Mouse (Mus musculus) neural tube, embryonic 11.5 days (tissue): Measurements from ENCODE around the gene Clpb. TPM values are rescaled to one million over a fixed set of nuclear protein-coding genes. Genes with fewer than 3 reads are reported as not detected.

Source experiments
- ATAC-seq: fragments of 200-750 bp; cut with Nextera tagmentation; 2 replicates; pipeline ENCODE4 v1.8.0; 2017; ENCODE audit warnings: moderate number of reproducible peaks, mild to moderate bottlenecking, moderate TSS enrichment, moderate library complexity; ENCODE audit not compliant: insufficient read depth, low FRiP score, low TSS enrichment
- DNase-seq: peaks from one replicate; pipeline ENCODE4 v3.0.0-alpha.2; 2015; ENCODE audit warnings: low spot score
- H3K27ac ChIP-seq: fragments of 300-500 bp; sonication (generic); 2 replicates; pipeline ENCODE4 v1.5.1; 2014; ENCODE audit warnings: low read depth, mild to moderate bottlenecking, low read length
- H3K27me3 ChIP-seq: fragments of 300-500 bp; sonication (generic); 2 replicates; pipeline ENCODE4 v1.6.1; 2014; ENCODE audit warnings: mild to moderate bottlenecking, low read length, mixed read lengths; ENCODE audit not compliant: control insufficient read depth, insufficient read depth
- H3K36me3 ChIP-seq: fragments of 300-500 bp; sonication (generic); 2 replicates; pipeline ENCODE4 v1.6.1; 2014; ENCODE audit warnings: mild to moderate bottlenecking, low read length, moderate library complexity, mixed read lengths; ENCODE audit not compliant: control insufficient read depth, insufficient read depth
- H3K4me1 ChIP-seq: fragments of 300-500 bp; sonication (generic); 2 replicates; pipeline ENCODE4 v1.6.1; 2014; ENCODE audit warnings: low read length, mixed read lengths; ENCODE audit not compliant: control insufficient read depth, insufficient read depth
- H3K4me2 ChIP-seq: fragments of 300-500 bp; sonication (generic); 2 replicates; pipeline ENCODE4 v1.6.1; 2014; ENCODE audit warnings: low read depth, mild to moderate bottlenecking, moderate library complexity
- H3K4me3 ChIP-seq: fragments of 300-500 bp; sonication (generic); 2 replicates; pipeline ENCODE4 v1.5.1; 2014; ENCODE audit warnings: low read depth, low read length
- H3K9ac ChIP-seq: fragments of 300-500 bp; sonication (generic); 2 replicates; pipeline ENCODE4 v1.6.1; 2014; ENCODE audit warnings: mild to moderate bottlenecking, low read length
- H3K9me3 ChIP-seq: fragments of 300-500 bp; sonication (generic); 2 replicates; pipeline ENCODE4 v1.6.1; 2016; ENCODE audit warnings: low read length; ENCODE audit not compliant: control insufficient read depth
- WGBS: fragments of 180-500 bp; shearing (Covaris S2); extraction: QIAGEN DNeasy Blood & Tissue Kit; methylation state at CpG from one replicate; pipeline ENCODE4 v1.1.7; 2014; 5-methylcytosine and 5-hydroxymethylcytosine counted together
- polyA plus RNA-seq: library from polyadenylated mRNA; unstranded; fragments of >200 nt; fragmentation: Nextera tagmentation; extraction: Ambion mirVana; gene quantifications from 2 replicates; pipeline ENCODE4 v1.2.1, GENCODE M21; 2014

Clpb gene
- polyA plus RNA-seq, 1 experiment from 2014 or later: 41.4 TPM

GRCm38 (mm10) chr7:101750268-101750667 lies 86.8 kb downstream of the Clpb start:
- DNase-seq: no peak

GRCm38 (mm10) chr7:101752346-101752745 lies 88.9 kb downstream of the Clpb start:
- 89% methylated on average over 3 of the region's 3 CpGs for WGBS

More at GRCm38 (mm10) chr7:101750268-101750667, 86.8 kb downstream of the Clpb start:
- 94% methylated on average over 2 of the region's 2 CpGs for WGBS
- H3K36me3 ChIP-seq: no peaks in the 10 kb centered on the region
- no peak overlapping the region for H3K4me3 ChIP-seq
- H3K4me1 ChIP-seq: peaks cover 6% of the 10 kb centered on the region
- ATAC-seq: no peak
- no peak overlapping the region for H3K27ac ChIP-seq
- no peaks in the 10 kb centered on the region for H3K9me3 ChIP-seq
- no peak overlapping the region for H3K4me2 ChIP-seq
- H3K9ac ChIP-seq: no peak overlapping the region
- H3K27me3 ChIP-seq: no peaks in the 10 kb centered on the region

GRCm38 (mm10) chr7:101753492-101753891 lies 90.1 kb downstream of the Clpb start:
- no peaks in the 10 kb centered on the region for H3K9me3 ChIP-seq
- H3K36me3 ChIP-seq: no peaks in the 10 kb centered on the region
- no peak overlapping the region for H3K4me3 ChIP-seq
- no peaks in the 10 kb centered on the region for H3K4me1 ChIP-seq
- WGBS: 95% methylated on average over 5 of the region's 5 CpGs
- no peak for DNase-seq
- no peak for ATAC-seq
- H3K9ac ChIP-seq: no peak overlapping the region
- H3K27ac ChIP-seq: no peak overlapping the region
- H3K4me2 ChIP-seq: no peak overlapping the region
- no peaks in the 10 kb centered on the region for H3K27me3 ChIP-seq

More at GRCm38 (mm10) chr7:101752346-101752745, 88.9 kb downstream of the Clpb start:
- H3K36me3 ChIP-seq: no peaks in the 10 kb centered on the region
- H3K4me2 ChIP-seq: no peak overlapping the region
- no peak overlapping the region for H3K27ac ChIP-seq
- H3K27me3 ChIP-seq: no peaks in the 10 kb centered on the region
- no peaks in the 10 kb centered on the region for H3K4me1 ChIP-seq
- DNase-seq (no peak), ATAC-seq (no peak)
- no peak overlapping the region for H3K4me3 ChIP-seq
- H3K9me3 ChIP-seq: no peaks in the 10 kb centered on the region
- H3K9ac ChIP-seq: no peak overlapping the region

- Histone ChIP-seq H3K9me3 (no peaks in the 10 kb centered on the region), H3K36me3 (no peaks in the 10 kb centered on the region), H3K4me1 (no peaks in the 10 kb centered on the region), H3K27me3 (no peaks in the 10 kb centered on the region), H3K4me2 (no peak overlapping the region), H3K9ac (no peak overlapping the region), H3K4me3 (no peak overlapping the region), H3K27ac (no peak overlapping the region)
- ATAC-seq (no peak), DNase-seq (no peak)
- WGBS: 83% methylated on average over 2 of the region's 2 CpGs
These were observed 91.0 kb downstream of the Clpb start for GRCm38 (mm10) chr7:101754416-101754815.

GRCm38 (mm10) chr7:101755301-101755700 lies 91.9 kb downstream of the Clpb start:
- Histone ChIP-seq H3K4me1 (no peaks in the 10 kb centered on the region), H3K36me3 (no peaks in the 10 kb centered on the region), H3K27ac (no peak overlapping the region), H3K9ac (no peak overlapping the region), H3K9me3 (no peaks in the 10 kb centered on the region), H3K27me3 (no peaks in the 10 kb centered on the region), H3K4me2 (no peak overlapping the region), H3K4me3 (no peak overlapping the region)
- no peak for DNase-seq
- no peak for ATAC-seq
- WGBS: 97% methylated on average over 6 of the region's 6 CpGs

GRCm38 (mm10) chr7:101761899-101762780 lies 98.7 kb downstream of the Clpb start:
- Histone ChIP-seq H3K4me3 (no peak overlapping the region), H3K36me3 (no peaks in the 10 kb centered on the region), H3K27me3 (no peaks in the 10 kb centered on the region), H3K4me1 (no peaks in the 10 kb centered on the region), H3K4me2 (no peak overlapping the region), H3K27ac (no peak overlapping the region), H3K9ac (no peak overlapping the region), H3K9me3 (no peaks in the 10 kb centered on the region)
- 92% methylated on average over 11 of the region's 11 CpGs for WGBS
- no peak for ATAC-seq
- DNase-seq: no peak

- no peak for ATAC-seq
These were observed 104.0 kb downstream of the Clpb start for GRCm38 (mm10) chr7:101767335-101767907.

GRCm38 (mm10) chr7:101770051-101770450 lies 106.6 kb downstream of the Clpb start:
- Histone ChIP-seq H3K27ac (no peak overlapping the region), H3K4me1 (no peaks in the 10 kb centered on the region), H3K9me3 (no peaks in the 10 kb centered on the region), H3K4me3 (no peak overlapping the region), H3K4me2 (no peak overlapping the region), H3K9ac (no peak overlapping the region), H3K36me3 (no peaks in the 10 kb centered on the region), H3K27me3 (no peaks in the 10 kb centered on the region)
- DNase-seq (no peak), ATAC-seq (no peak)
- WGBS: 70% methylated on average over 7 of the region's 7 CpGs

More at GRCm38 (mm10) chr7:101767335-101767907, 104.0 kb downstream of the Clpb start:
- no peaks in the 10 kb centered on the region for H3K36me3 ChIP-seq
- no peak overlapping the region for H3K4me2 ChIP-seq
- no peaks in the 10 kb centered on the region for H3K4me1 ChIP-seq
- H3K27ac ChIP-seq: no peak overlapping the region
- no peaks in the 10 kb centered on the region for H3K9me3 ChIP-seq
- no peak overlapping the region for H3K4me3 ChIP-seq
- no peak for DNase-seq
- 77% methylated on average over 5 of the region's 5 CpGs for WGBS
- no peaks in the 10 kb centered on the region for H3K27me3 ChIP-seq
- no peak overlapping the region for H3K9ac ChIP-seq

- Histone ChIP-seq H3K27ac (no peak overlapping the region), H3K9ac (no peak overlapping the region), H3K4me1 (no peaks in the 10 kb centered on the region), H3K4me3 (no peak overlapping the region), H3K9me3 (no peaks in the 10 kb centered on the region), H3K27me3 (no peaks in the 10 kb centered on the region), H3K4me2 (no peak overlapping the region), H3K36me3 (no peaks in the 10 kb centered on the region)
- DNase-seq (no peak), ATAC-seq (no peak)
- 92% methylated on average over 1 of the region's 1 CpGs for WGBS
These were observed 108.2 kb downstream of the Clpb start for GRCm38 (mm10) chr7:101771604-101772003.
